Mouse (Mus musculus): ENCODE data around the gene Spdl1.
A peak's percentile ranks its signal among the peaks of the same experiment; 100 is the strongest.
"Not testable (repeated sequence)": the region's sequence is repeated elsewhere in the genome, so short reads cannot be mapped to it uniquely, and the experiment has no call there.

The Spdl1 gene

DNA sequence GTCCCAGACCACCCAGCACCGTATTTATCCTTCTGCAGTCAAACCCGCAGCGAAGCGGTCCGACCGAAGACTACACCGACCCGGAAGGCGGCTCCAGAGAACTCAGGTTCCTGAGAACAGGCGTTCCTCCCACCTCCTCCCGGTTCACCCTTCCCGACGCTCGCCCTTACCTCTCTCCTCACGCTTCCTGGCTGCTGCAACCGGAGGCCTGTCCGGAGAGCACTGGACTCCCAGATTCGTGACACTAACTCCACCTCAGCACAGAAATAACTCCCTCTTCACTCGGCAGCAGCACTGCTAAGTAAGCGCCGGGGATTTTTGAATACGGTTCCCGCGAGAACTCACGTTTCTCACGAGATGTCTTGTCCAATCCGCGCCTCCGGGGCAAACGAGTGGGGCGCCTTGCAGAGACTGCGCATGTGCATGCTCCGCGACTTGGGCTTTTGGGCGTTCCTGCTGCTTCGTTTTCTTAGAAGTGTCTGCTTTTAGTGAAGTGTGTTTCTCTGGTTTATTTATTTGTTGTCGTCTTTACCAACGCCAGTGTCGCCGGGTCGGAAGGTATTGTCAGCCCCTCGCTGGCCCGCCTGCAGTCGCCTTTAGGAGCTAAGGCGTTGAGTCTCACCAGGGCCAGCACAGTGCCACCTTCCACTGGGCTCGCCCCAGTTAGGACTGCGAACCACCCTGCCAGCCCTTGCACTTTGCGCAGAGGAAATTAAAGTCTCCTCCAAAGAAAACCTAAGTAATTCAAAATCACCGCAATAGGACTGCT, at the start of gene Spdl1:
TSS of gene Spdl1 (minus strand) at position 324 of the 769 bp plus-strand sequence.
- DNase-seq (ENCODE audit: low spot score), result peak; percentile 93

DNA sequence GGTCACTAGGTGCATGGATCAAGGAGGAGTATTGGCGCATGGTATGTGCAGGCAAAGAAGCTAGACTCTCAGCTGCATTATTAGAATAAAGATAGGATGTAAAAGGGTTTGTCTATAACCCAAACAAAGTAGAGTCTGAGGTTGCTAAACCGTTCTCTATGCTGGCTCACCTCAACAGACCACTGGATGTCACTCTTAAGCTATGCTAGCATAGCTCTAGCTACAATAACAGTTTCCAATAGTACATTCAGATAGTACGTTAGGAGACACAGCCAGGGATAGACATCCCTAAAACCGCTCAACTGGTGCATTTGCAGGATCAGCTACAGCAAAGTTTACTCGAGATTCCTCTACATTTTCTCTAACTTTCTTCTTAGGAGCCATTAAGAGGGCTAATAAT, 48.1 kb upstream of the Spdl1 start:
- DNase-seq (ENCODE audit: low spot score), result no peak

DNA sequence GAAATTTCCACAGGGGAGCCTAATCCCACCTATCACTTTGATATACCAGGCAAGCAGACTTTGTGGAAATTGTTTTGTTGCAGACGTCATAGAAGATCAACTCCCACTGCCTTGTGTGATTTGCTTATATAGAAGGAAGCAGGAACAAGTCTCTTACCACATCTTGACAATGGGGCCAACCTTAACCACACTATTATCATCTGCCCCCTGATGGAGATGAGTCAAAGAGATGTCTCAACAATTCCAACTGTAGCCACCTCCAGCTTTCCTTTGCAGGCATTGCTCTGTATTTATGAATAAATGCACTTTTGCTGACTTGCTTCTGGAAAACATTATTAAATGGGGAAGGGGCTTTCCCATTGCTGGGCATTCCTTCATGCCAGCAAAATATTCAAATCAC, 46.2 kb upstream of the Spdl1 start:
- no peak for DNase-seq (ENCODE audit: low spot score)

DNA sequence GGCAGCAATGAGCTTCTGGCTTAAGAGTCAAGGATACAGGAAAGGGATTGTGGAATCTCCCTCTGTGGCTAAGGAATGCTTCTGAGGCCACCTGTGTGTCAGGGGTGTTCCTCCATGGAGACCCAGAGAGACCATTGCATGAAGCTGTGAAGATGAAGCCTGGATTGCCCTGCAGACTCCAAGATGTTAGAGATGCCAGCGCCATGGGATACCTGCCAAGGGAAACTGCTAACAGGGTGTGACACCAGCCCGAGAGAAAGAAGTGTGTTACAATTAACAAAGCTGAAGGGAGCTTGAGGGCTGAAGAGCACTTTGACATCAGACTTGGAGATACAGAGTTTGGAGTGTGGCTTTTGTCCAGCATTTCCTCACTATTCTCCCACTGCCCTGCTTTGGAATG, 40.4 kb upstream of the Spdl1 start:
- no peak for DNase-seq (ENCODE audit: low spot score)

DNA sequence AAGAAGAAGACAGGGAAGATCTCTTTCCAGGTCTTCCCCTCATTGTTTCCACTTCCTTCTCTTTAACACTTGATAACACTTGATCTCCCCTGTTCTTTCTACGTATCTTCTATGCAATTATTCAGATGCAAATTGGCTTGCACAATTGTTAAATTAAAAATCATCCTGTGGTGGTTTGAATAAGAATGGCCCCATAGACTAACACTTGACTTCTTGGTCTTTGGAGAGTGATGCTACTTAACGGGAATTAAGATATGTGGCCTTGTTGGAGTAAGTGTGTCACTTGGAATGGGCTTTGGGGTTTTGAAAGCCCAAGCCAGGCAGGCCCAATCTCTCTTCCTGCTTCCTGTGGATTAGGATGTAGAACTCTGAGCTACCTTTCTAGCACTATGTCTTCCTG, 39.0 kb upstream of the Spdl1 start:
- DNase-seq (ENCODE audit: low spot score), result no peak

DNA sequence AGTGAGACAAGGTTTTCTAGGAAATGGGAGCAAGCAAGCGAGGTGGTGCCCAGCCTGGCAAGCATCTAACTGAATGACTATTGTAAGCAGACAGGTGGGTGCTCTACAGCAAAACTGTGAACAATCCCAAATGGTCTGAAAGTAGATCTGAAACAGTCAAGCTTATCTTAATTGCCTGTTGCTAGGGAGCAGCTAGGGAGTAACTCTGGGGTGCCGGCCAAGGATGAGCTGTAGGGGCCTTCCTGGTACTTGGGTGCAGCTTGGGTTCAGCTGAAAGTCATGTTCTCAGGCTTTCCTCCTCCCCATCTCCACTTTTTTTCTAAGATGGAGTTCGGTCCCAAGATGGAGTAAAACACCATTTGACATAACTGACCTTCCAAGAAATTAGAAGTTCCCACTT, 38.5 kb upstream of the Spdl1 start:
- peak; percentile 7 for DNase-seq (ENCODE audit: low spot score)

DNA sequence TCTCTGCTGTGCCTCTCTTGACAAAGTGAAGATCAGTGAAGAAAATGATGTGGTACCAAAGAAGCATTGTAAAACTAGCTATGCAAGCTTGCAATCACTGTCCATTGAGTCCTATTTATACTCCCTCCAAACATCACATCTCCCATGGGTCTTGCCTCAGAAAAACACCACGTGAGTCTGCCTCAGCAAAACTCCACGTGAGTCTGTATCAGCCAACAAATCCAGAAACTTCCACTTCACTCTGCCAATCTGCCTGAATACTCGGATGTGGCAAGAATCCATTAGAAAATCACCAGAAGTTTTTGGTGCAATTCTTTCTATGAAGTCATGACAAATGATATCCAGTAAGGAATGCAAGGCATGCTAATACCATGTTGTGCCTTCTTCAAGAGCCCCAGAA, 38.0 kb upstream of the Spdl1 start:
- DNase-seq (ENCODE audit: low spot score), result no peak

DNA sequence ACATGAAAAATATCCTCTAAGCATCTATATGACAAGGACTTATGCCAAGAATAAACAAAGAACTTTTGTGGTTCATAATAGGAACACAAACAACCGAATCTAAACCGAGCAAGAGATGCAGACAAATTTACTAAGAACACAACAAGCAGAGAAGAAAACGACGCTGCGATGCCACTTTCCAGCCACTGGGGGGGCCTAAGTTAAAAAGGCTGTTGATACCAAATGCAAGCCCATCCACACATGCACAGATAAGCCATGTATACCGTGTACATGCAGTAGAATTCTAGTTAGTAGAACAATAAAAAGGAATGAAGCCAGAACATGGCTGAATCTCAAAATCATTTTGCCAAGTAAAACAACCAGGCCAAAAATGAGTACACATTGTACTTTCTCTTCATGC, 35.2 kb upstream of the Spdl1 start:
- no peak for DNase-seq (ENCODE audit: low spot score)

DNA sequence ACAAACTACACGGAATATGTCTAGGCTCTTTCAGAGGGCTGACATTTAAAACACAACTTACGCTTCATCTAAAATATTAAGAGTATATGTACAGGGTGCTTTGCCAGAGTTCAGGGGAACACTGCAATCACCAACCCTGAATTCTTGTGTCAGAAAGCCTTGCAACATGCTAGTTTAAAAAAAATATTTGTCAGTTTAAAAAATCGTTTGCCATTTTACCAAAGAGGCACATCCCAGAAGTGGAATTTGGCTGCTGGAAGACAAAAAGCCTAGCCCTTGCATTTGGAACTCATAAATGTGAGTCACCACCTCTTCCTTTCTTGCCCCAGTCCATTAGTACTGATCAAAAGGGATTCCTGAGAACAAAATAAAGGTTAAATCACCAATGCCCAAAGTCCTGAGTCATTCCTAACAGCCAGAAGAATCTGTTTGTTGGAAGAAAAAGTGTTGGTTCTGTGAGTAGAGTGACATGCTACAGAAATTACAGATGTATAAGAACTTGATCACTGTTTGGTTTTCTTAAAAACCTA, 32.4 kb upstream of the Spdl1 start:
- no peak for DNase-seq (ENCODE audit: low spot score)

DNA sequence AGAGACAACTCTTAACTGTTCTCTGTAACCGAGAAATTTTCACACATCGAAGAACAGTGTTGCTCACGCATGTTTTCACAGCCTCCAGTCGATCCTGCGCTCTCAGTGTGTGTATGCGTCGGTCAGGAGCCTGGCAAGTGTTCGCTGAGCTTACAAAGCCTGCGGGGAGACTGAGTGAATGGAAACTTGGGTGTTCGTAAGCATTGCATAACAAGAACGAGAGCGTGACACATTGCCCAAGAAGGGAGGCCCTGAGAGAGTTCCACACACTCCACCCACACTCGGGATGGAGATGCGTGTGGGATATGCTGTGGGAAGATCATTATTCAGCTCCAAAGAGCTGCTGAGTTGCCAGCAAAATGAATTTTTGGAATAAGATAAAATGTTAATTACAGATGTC, 31.7 kb upstream of the Spdl1 start:
- DNase-seq (ENCODE audit: low spot score), result peak; percentile 14

DNA sequence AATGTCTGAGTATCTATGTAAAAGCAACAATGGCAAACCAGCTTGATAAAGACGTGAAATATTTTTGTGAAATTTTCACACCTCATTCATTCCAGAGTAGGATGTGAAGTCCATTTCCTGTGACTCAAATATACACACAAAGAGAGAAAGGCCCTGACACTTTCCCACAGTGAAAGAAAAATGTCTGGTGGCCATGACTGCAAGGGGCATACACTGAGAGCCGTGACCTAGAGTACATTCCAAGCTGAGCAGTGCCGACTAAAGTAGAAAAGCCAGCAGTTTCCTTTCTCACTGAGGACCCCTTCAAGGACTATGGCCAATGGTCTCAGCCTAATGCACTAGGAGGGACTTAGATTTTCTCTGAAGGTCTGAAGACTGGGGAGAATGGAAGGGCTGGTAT, 23.2 kb upstream of the Spdl1 start:
- no peak for DNase-seq (ENCODE audit: low spot score)

DNA sequence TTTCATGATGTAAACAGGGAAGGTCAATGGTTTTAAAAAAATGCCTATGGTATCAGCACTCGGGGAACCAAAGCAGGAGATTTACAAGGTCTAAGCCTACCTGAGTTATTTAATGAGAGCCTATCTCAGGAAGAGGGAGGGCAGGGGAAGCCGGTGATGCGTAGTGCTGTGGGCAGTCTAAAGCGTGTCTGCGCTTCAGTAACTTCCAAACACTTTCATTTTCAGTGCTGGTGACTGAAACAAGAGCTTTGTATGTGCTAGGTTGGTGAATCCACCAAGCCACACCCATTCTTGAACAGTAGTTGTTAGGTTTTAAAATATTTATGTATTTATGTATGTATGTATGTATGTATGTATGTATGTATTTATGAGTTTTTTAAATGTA, 12.8 kb upstream of the Spdl1 start:
- DNase-seq (ENCODE audit: low spot score), result no peak

DNA sequence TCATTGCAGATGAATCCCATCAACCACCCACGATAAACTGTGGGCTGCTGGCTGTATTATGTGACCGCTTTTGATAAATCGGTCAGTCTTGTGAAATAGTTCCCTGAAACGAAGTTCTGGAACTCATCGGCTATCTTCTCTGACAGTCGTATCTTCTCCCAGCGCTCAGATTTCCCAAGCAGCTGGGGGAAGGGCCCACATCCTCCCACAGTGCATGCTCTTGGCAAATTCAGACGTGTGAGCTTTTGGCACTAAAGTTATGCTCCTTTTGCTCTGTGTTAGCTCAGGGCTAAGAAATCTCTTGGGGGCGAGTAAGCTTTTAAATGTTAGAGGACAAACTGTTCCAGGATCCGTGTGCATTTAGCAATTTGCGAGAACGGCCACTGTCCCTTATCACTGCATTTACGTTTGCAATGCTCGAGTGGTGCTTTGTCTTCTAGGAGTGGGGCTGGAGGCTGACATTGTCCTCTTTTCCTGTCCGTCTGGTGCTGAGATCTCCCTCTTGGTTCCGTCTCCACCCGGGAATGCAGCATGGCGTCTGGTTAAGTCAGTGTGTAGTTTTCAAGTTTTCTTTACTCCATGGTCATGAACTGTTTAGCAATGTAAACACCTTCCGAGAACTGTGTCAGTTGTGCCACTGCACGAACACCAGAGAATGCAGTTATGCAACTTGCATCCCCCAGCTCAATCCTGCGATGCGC, 12.3 kb upstream of the Spdl1 start:
- peak; percentile 48 for DNase-seq (ENCODE audit: low spot score)

DNA sequence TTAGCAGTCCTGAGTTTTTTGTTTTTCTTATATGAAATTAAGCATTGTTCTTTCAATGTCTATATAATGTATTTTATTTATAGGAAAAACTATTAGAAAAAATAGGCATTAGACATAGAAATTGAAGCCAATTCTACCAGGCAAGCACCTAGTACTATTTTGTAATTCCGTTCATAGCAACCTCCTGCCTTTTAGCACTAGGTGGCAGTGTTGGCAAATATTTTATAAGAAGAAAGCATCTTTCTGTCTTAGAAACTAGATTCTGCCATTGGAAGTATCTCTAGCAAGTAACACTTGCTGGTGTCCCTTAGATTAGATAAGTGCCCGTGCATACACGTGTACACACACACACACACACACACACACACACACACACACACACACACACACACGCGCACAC, 10.1 kb upstream of the Spdl1 start:
- DNase-seq (ENCODE audit: low spot score), result no peak

DNA sequence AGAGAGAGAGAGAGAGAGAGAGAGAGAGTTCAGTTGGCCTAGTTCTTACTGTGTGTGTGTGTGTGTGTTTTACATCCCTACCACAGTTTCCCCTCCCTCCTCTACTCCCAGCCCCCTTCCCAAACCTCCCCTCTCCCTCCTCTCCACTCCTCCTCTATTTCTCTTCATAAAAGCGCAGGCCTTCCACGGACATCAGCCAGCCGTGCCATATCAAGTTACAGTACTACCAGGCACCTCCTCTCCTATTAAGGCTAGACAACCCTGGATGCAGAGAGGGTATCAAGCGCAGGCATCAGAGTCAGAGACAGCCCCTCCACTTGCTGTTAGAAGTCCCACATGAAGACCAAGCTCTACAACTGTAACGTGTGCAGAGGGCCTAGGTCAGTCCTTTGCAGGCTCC, 6.8 kb upstream of the Spdl1 start:
- DNase-seq (ENCODE audit: low spot score), result no peak

DNA sequence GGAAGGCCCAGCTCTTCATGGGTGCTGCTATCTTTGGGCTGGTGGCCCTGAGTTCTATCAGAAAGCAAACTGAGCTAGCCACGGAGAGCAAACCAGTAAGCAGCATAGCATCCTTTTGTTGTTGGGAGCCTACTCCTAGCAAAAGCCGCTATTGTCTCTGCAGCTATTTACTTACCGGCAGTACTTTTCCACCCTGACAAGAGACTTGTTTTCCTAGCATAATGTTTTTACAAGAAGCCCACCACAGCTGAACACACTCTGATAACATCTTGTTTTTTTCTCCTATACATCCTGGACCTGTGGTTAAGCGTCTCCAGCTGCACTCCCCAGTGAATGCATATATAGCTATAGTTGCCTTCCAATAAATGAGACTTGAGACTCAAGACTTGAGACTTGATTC, 5.6 kb upstream of the Spdl1 start:
- no peak for DNase-seq (ENCODE audit: low spot score)

DNA sequence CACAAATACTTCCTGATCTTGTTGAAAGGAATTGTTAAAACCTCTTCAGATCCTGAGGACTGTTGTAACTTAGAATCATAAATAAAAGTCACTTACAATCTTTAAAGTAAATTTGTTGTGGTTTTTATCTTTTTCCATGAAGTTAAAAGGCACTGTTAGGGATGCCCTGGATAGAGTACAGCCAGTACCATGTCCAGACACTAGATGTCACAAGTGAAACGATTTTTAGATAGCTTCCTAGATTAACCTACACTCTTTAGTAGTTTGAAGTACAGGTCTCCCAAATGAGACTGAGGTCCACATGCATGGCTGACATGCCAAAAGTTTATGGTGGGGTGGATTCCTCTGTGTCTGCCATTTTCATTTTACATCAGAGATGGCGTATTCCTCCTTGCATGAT, 2.8 kb upstream of the Spdl1 start:
- DNase-seq (ENCODE audit: low spot score), result no peak

DNA sequence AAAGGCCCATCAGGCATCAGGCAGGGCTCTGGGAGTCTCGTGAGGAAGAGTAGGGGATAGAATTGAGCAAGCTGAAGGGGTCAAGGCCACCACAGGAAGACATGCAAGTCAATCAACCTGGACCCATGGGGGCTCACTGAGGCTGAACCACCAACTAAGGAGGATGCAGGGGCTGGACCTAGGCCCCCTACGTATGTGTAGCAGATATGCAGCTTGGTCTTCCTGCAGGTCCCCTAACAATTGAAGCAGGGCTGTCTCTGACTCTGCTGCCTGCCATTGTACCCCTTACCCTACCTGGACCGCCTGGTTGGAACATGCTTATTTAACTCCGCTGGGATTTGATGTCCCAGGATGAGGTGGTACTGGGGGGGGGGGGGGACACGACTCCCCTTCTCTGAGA, 763 bp downstream of the Spdl1 start:
- DNase-seq (ENCODE audit: low spot score), result no peak

DNA sequence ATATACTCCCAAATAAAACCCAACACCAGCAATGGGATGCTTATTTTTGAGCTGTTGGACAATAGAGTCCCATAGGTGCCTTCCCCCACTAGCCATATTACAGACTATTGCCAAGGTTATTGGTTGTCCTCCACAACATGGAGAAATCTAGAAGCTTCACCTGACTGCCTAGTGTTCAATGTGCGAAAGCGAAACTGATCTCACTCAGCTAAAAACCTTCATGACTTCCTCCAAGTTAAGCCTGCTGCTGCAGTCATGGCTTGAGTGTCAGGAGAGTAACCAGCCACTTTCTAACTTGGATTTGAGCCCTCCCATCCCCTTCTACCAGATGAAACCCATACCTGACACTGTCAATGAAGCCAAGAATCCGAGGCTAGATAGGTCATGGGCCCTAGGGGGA, 5.6 kb downstream of the Spdl1 start:
- DNase-seq (ENCODE audit: low spot score), result no peak

DNA sequence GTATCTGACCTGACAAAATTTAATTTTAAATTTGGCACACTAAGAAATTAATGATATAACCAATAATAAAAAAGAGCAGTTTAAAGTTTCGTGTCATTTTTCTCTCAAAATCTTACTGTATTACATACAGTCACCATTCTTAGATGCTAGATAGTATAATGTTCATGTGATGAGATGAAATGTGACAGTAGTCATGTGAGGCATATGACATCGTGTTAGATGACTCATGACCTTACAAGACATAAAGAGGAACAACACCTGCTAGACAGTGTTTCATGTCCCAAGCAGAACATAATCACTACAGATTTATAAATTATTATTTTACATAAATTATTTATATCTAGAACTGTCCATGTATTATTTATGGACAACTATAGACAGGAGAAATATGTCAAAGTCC, 6.5 kb downstream of the Spdl1 start:
- no peak for DNase-seq (ENCODE audit: low spot score)

DNA sequence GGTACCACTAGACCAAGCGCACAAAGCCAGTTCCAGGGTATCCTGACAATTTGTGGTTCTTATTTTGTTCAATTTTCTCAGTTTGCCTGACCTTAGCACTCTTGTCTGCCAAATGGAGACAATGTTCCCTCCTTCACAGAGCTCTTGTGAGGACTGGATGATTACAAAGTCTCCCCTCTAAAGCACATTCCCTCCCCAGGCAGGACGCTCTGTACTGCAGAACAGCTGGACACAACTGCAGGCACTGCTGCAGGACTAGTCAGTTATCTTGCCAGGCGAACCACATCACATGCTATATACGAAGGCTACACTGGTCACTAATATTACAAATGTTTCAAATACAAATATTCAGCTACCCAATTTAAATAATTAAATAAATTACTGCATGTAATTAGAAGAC, 8.7 kb downstream of the Spdl1 start:
- no peak for DNase-seq (ENCODE audit: low spot score)

DNA sequence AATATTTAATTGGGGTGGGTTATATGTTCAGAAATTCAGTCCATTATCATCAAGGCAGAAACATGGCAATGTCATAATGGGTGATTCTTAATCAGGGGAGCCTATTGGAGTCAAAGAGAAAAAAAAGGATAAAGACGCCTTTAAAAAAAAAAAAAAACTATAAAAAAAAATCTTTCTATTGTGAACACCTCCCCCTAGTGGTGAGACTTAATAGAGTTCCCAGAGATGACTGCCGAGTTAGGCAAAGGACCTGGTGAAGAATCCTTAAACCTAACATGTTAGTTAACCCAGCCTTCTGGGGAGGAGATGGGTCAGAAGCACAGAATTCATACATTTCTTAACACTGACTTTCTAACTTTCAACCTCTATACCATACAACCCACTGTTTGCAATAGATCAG, 18.7 kb downstream of the Spdl1 start:
- no peak for DNase-seq (ENCODE audit: low spot score)

DNA sequence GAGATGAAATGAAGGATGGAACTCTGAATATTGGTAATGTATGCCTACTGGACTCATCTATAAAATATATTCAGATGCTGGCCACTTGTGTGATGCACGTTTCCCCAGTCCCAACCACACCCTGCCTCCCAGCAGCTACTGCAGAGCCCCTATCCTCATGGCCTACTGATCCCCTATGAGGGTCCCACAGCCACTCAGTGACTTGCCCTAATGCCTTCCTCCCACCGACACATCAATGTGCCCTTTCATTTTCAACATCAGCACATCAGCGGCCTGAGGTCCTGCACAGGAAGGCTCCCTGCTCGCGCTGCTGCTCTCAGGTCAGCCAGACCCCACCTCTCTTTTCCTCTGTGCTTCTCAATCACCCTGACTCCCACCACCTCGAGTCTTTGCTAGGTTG, 19.1 kb downstream of the Spdl1 start:
- no peak for DNase-seq (ENCODE audit: low spot score)

DNA sequence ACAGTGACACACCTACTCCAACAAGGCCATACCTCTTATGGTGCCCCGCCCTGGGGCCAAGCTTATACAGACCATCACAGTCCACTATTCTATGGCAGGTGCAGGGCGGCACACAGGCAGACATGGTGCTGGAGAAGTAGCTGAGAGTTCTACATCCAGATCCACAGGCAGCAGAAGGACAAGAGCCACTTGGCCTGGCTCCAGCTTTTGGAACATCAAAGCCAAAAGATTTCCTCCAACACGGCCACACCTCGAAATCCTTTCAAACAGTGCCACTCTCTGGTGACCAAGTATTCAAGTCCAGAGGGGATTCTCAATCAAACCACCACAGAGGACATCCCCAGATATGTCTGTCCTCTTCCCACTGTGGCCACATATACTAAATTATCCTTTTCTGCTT, 28.4 kb downstream of the Spdl1 start:
- not testable (repeated sequence) for DNase-seq (ENCODE audit: low spot score)
